Mouse (Mus musculus) heart, embryonic 13.5 days (tissue): Measurements from ENCODE around the gene Pdcd11. TPM values are rescaled to one million over a fixed set of nuclear protein-coding genes. Genes with fewer than 3 reads are reported as not detected.
A peak's percentile ranks its signal among the peaks of the same experiment; 100 is the strongest.

Experiments used
- ATAC-seq: fragments of 200-750 bp; cut with Nextera tagmentation; 2 replicates; pipeline ENCODE4 v1.8.0; 2017; ENCODE audit warnings: moderate TSS enrichment; ENCODE audit not compliant: insufficient number of reproducible peaks, low FRiP score, low TSS enrichment; ENCODE audit errors: extremely low read depth
- H3K27ac ChIP-seq: fragments of 300-500 bp; sonication (generic); replicated peaks from 2 replicates; pipeline ENCODE4 v1.5.1; 2015; ENCODE audit warnings: moderate library complexity, mild to moderate bottlenecking, inconsistent platforms
- H3K27me3 ChIP-seq: fragments of 300-500 bp; sonication (generic); replicated peaks from 2 replicates; pipeline ENCODE4 v1.6.1; 2015; ENCODE audit warnings: mild to moderate bottlenecking, inconsistent platforms
- H3K36me3 ChIP-seq: fragments of 300-500 bp; sonication (generic); 2 replicates; pipeline ENCODE4 v1.6.1; 2015; ENCODE audit warnings: mild to moderate bottlenecking, inconsistent platforms
- H3K4me1 ChIP-seq: fragments of 300-500 bp; sonication (generic); 2 replicates; pipeline ENCODE4 v1.6.1; 2015; ENCODE audit warnings: inconsistent platforms
- H3K4me2 ChIP-seq: fragments of 300-500 bp; sonication (generic); 2 replicates; pipeline ENCODE4 v1.6.1; 2015; ENCODE audit warnings: inconsistent platforms, mild to moderate bottlenecking, moderate library complexity
- H3K4me3 ChIP-seq: fragments of 300-500 bp; sonication (generic); 2 replicates; pipeline ENCODE4 v1.5.1; 2015; ENCODE audit warnings: moderate library complexity, mild to moderate bottlenecking, inconsistent platforms
- H3K9ac ChIP-seq: fragments of 300-500 bp; sonication (generic); 2 replicates; pipeline ENCODE4 v1.6.1; 2015; ENCODE audit warnings: inconsistent platforms, mild to moderate bottlenecking, moderate library complexity
- H3K9me3 ChIP-seq: fragments of 300-500 bp; sonication (generic); 2 replicates; pipeline ENCODE4 v1.6.1; 2016; ENCODE audit warnings: inconsistent platforms
- WGBS: fragments of 180-500 bp; shearing (Covaris S2); methylation state at CpG from one replicate; pipeline ENCODE4 v1.1.7; 2015; ENCODE audit warnings: mixed read lengths; 5-methylcytosine and 5-hydroxymethylcytosine counted together
- polyA plus RNA-seq: library from polyadenylated mRNA; unstranded; fragments of >200 nt; fragmentation: Nextera tagmentation; extraction: Ambion mirVana; gene quantifications from 2 replicates; pipeline ENCODE4 v1.2.1, GENCODE M21; 2015

Pdcd11 gene
- 5.3 and 5.4 TPM in 2 replicates for polyA plus RNA-seq

GRCm38 (mm10) chr19:47090550-47091156 is at the start of gene Pdcd11, which contains the start of gene Usmg5:
Gene Pdcd11, plus strand, starts transcription at chr19:47090768.
Gene Usmg5, minus strand, starts transcription at chr19:47090647.
- H3K36me3 ChIP-seq: peaks cover 58% of the 10 kb centered on the region

GRCm38 (mm10) chr19:47043608-47044007 is 47.0 kb upstream of the Pdcd11 start:
- H3K27ac ChIP-seq: no peak overlapping the region
- H3K4me2 ChIP-seq: no peak overlapping the region
- no peaks in the 10 kb centered on the region for H3K4me1 ChIP-seq
- 80% methylated on average over 3 of the region's 3 CpGs for WGBS
- ATAC-seq: no peak
- H3K4me3 ChIP-seq: no peak overlapping the region
- no peaks in the 10 kb centered on the region for H3K27me3 ChIP-seq
- no peak overlapping the region for H3K9ac ChIP-seq
- peaks cover 56% of the 10 kb centered on the region for H3K36me3 ChIP-seq
- H3K9me3 ChIP-seq: no peaks in the 10 kb centered on the region

More at GRCm38 (mm10) chr19:47090550-47091156, at the start of gene Pdcd11, which contains the start of gene Usmg5:
- Histone ChIP-seq H3K4me1 (peaks cover 30% of the 10 kb centered on the region), H3K9ac (peak within 1 kb of the TSS; percentile 99), H3K4me2 (peak within 1 kb of the TSS; percentile 69), H3K27ac (peak within 1 kb of the TSS; percentile 94), H3K9me3 (no peaks in the 10 kb centered on the region), H3K4me3 (peak within 1 kb of the TSS; percentile 90), H3K27me3 (no peaks in the 10 kb centered on the region)
- peak; percentile 94 for ATAC-seq
- 0% methylated on average over 56 of the region's 56 CpGs for WGBS

- WGBS: 100% methylated on average over 1 of the region's 1 CpGs
- H3K27me3 ChIP-seq: no peaks in the 10 kb centered on the region
- no peaks in the 10 kb centered on the region for H3K9me3 ChIP-seq
- no peak overlapping the region for H3K27ac ChIP-seq
- H3K4me3 ChIP-seq: no peak overlapping the region
- no peak overlapping the region for H3K4me2 ChIP-seq
- H3K36me3 ChIP-seq: peaks cover 42% of the 10 kb centered on the region
- H3K4me1 ChIP-seq: peaks cover 16% of the 10 kb centered on the region
- no peak overlapping the region for H3K9ac ChIP-seq
- no peak for ATAC-seq
Observed at GRCm38 (mm10) chr19:47046343-47046742, 44.2 kb upstream of the Pdcd11 start.

GRCm38 (mm10) chr19:47047236-47047833 is 43.2 kb upstream of the Pdcd11 start:
- WGBS: 82% methylated on average over 13 of the region's 13 CpGs
- no peak for ATAC-seq
- H3K27ac ChIP-seq: no peak overlapping the region

GRCm38 (mm10) chr19:47049061-47049460 is 41.5 kb upstream of the Pdcd11 start:
- Histone ChIP-seq H3K27ac (no peak overlapping the region), H3K4me3 (no peak overlapping the region), H3K36me3 (peaks cover 34% of the 10 kb centered on the region), H3K9me3 (no peaks in the 10 kb centered on the region), H3K4me2 (peak overlapping the region; percentile 89), H3K4me1 (peaks cover 16% of the 10 kb centered on the region), H3K27me3 (no peaks in the 10 kb centered on the region), H3K9ac (peak overlapping the region; percentile 91)
- ATAC-seq: no peak
- WGBS: 68% methylated on average over 4 of the region's 4 CpGs

More at GRCm38 (mm10) chr19:47047236-47047833, 43.2 kb upstream of the Pdcd11 start:
- Histone ChIP-seq H3K4me3 (no peak overlapping the region), H3K9ac (no peak overlapping the region), H3K4me1 (peaks cover 16% of the 10 kb centered on the region), H3K9me3 (no peaks in the 10 kb centered on the region), H3K4me2 (no peak overlapping the region), H3K27me3 (no peaks in the 10 kb centered on the region), H3K36me3 (peaks cover 39% of the 10 kb centered on the region)

GRCm38 (mm10) chr19:47049840-47050239 is 40.7 kb upstream of the Pdcd11 start:
- Histone ChIP-seq H3K4me3 (peak overlapping the region; percentile 89), H3K9me3 (no peaks in the 10 kb centered on the region), H3K4me2 (peak overlapping the region; percentile 89), H3K9ac (peak overlapping the region; percentile 91), H3K27me3 (no peaks in the 10 kb centered on the region), H3K4me1 (peaks cover 16% of the 10 kb centered on the region), H3K27ac (no peak overlapping the region), H3K36me3 (peaks cover 30% of the 10 kb centered on the region)
- no peak for ATAC-seq
- 5% methylated on average over 7 of the region's 7 CpGs for WGBS

- ATAC-seq: peak; percentile 77
- Histone ChIP-seq H3K36me3 (peaks cover 23% of the 10 kb centered on the region), H3K27ac (peak within 1 kb of the TSS; percentile 89), H3K9ac (peak within 1 kb of the TSS; percentile 91), H3K4me2 (peak within 1 kb of the TSS; percentile 89), H3K4me3 (peak within 1 kb of the TSS; percentile 89), H3K27me3 (no peaks in the 10 kb centered on the region), H3K9me3 (no peaks in the 10 kb centered on the region), H3K4me1 (peaks cover 16% of the 10 kb centered on the region)
- WGBS: under 1% methylated on average over 75 of the region's 75 CpGs
Observed at GRCm38 (mm10) chr19:47050271-47051032, 40.1 kb upstream of the Pdcd11 start, which contains the start of gene Pcgf6. Gene Pcgf6, minus strand, starts transcription at chr19:47050906.

GRCm38 (mm10) chr19:47052927-47053326 is 37.6 kb upstream of the Pdcd11 start:
- Histone ChIP-seq H3K9ac (no peak overlapping the region), H3K4me1 (peaks cover 16% of the 10 kb centered on the region), H3K9me3 (no peaks in the 10 kb centered on the region), H3K36me3 (no peaks in the 10 kb centered on the region), H3K27ac (no peak overlapping the region), H3K4me2 (no peak overlapping the region), H3K27me3 (no peaks in the 10 kb centered on the region), H3K4me3 (no peak overlapping the region)
- ATAC-seq: no peak
- WGBS: 78% methylated on average over 4 of the region's 4 CpGs

- H3K4me2 ChIP-seq: no peak overlapping the region
- H3K4me3 ChIP-seq: no peak overlapping the region
- H3K9me3 ChIP-seq: no peaks in the 10 kb centered on the region
- H3K27ac ChIP-seq: no peak overlapping the region
- H3K9ac ChIP-seq: no peak overlapping the region
- no peak for ATAC-seq
- no peaks in the 10 kb centered on the region for H3K27me3 ChIP-seq
- 78% methylated on average over 4 of the region's 4 CpGs for WGBS
- H3K4me1 ChIP-seq: peaks cover 16% of the 10 kb centered on the region
- H3K36me3 ChIP-seq: no peaks in the 10 kb centered on the region
Observed at GRCm38 (mm10) chr19:47053471-47053870, 37.1 kb upstream of the Pdcd11 start.

GRCm38 (mm10) chr19:47057684-47058083 is 32.9 kb upstream of the Pdcd11 start:
- H3K9me3 ChIP-seq: no peaks in the 10 kb centered on the region
- WGBS: 67% methylated on average over 1 of the region's 1 CpGs
- H3K9ac ChIP-seq: no peak overlapping the region
- ATAC-seq: no peak
- H3K27me3 ChIP-seq: no peaks in the 10 kb centered on the region
- H3K4me3 ChIP-seq: no peak overlapping the region
- H3K27ac ChIP-seq: no peak overlapping the region
- no peaks in the 10 kb centered on the region for H3K4me1 ChIP-seq
- H3K36me3 ChIP-seq: no peaks in the 10 kb centered on the region
- no peak overlapping the region for H3K4me2 ChIP-seq

- Histone ChIP-seq H3K4me3 (no peak overlapping the region), H3K36me3 (peaks cover 7% of the 10 kb centered on the region), H3K9me3 (no peaks in the 10 kb centered on the region), H3K4me2 (no peak overlapping the region), H3K9ac (no peak overlapping the region), H3K27ac (no peak overlapping the region), H3K4me1 (peaks cover 17% of the 10 kb centered on the region), H3K27me3 (no peaks in the 10 kb centered on the region)
- 81% methylated on average over 3 of the region's 3 CpGs for WGBS
- ATAC-seq: no peak
Observed at GRCm38 (mm10) chr19:47065860-47066259, 24.7 kb upstream of the Pdcd11 start.
